Mouse (Mus musculus) testis, adult 2 months (tissue): ENCODE data around the gene Paip2b. TPM values are rescaled to one million over a fixed set of nuclear protein-coding genes. Genes with fewer than 3 reads are reported as not detected.

Source experiments
- H3K27ac ChIP-seq: fragments of 200-500 bp; 2 replicates; pipeline ENCODE4 v1.5.1; 2012; ENCODE audit warnings: low read depth, low read length; ENCODE audit not compliant: control insufficient read depth, insufficient read depth
- H3K27me3 ChIP-seq: fragments of 200-500 bp; 2 replicates; pipeline ENCODE4 v1.6.1; 2012; ENCODE audit warnings: mild to moderate bottlenecking, low read length, moderate library complexity; ENCODE audit not compliant: control insufficient read depth, insufficient read depth
- H3K36me3 ChIP-seq: fragments of 200-500 bp; 2 replicates; pipeline ENCODE4 v1.6.1; 2012; ENCODE audit warnings: mild to moderate bottlenecking, low read length; ENCODE audit not compliant: control insufficient read depth, insufficient read depth
- H3K4me1 ChIP-seq: fragments of 200-500 bp; 2 replicates; pipeline ENCODE4 v1.6.1; 2012; ENCODE audit warnings: low read length; ENCODE audit not compliant: control insufficient read depth, insufficient read depth
- H3K4me3 ChIP-seq: fragments of 200-500 bp; 2 replicates; pipeline ENCODE4 v1.5.1; 2012; ENCODE audit warnings: low read depth, mild to moderate bottlenecking, low read length, moderate library complexity, mixed read lengths; ENCODE audit not compliant: control insufficient read depth
- CTCF ChIP-seq: fragments of 200-500 bp; IDR thresholded peaks from 2 replicates; pipeline ENCODE4 v1.5.1; 2012; ENCODE audit warnings: low read depth, mild to moderate bottlenecking, inconsistent platforms, low read length, moderate library complexity; ENCODE audit not compliant: control insufficient read depth, insufficient read depth, insufficient replicate concordance
- POLR2A ChIP-seq: fragments of 200-500 bp; IDR thresholded peaks from 2 replicates; pipeline ENCODE4 v1.6.1; 2012; ENCODE audit warnings: low read depth, mild to moderate bottlenecking, inconsistent platforms, low read length, moderate library complexity; ENCODE audit not compliant: control insufficient read depth
- polyA plus RNA-seq: library from polyadenylated mRNA; depleted of rRNA; stranded (reverse); fragments of >200 nt; gene quantifications from 2 replicates; pipeline ENCODE4 v1.2.3, GENCODE M21; 2012

The Paip2b gene
- polyA plus RNA-seq, 1 experiment: 54.4 TPM

- TF ChIP-seq POLR2A (peak; percentile 53; the same call in 1 of the 2 replicates), CTCF (peak; percentile 58; the same call in 1 of the 2 replicates)
- Histone ChIP-seq H3K4me3 (peak within 1 kb of the TSS; percentile 90), H3K4me1 (peaks cover 6% of the 10 kb centered on the region), H3K27me3 (no peaks in the 10 kb centered on the region), H3K27ac (peak within 1 kb of the TSS; percentile 59), H3K36me3 (peaks cover 1% of the 10 kb centered on the region)
Observed at GRCm38 (mm10) chr6:83775638-83776293, 55.8 kb downstream of the Paip2b start, which contains the start of gene Tex261. Gene Tex261, minus strand, starts transcription at chr6:83775813.

GRCm38 (mm10) chr6:83774781-83775563 lies 56.6 kb downstream of the Paip2b start:
- H3K27ac ChIP-seq: peak overlapping the region; percentile 59
- H3K36me3 ChIP-seq: peaks cover 1% of the 10 kb centered on the region
- H3K4me1 ChIP-seq: peaks cover 6% of the 10 kb centered on the region
- H3K27me3 ChIP-seq: no peaks in the 10 kb centered on the region
- H3K4me3 ChIP-seq: peak overlapping the region; percentile 90
- TF ChIP-seq CTCF: no peak
- TF ChIP-seq POLR2A: no peak

DNA sequence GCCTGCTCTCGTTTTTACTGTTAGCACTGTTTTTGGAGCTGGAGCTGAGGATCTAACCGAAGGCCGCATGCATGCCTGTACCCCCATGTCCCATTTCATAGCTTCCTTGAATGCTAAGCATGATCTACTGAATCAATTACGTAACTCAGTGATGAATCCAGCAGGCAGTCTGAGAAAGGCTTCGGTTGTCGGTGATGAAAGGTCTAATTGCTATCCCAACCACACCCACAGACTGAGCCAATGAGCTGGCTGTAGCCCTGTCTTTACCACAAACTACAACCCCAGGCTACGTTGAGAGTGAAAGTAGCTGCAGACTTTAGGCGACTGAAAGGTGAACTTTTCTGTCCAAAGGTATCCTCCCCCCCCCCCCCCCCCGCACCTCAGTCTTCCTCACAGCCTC lies 57.4 kb downstream of the Paip2b start:
- Histone ChIP-seq H3K27me3 (no peaks in the 10 kb centered on the region), H3K36me3 (peaks cover 1% of the 10 kb centered on the region), H3K4me1 (peaks cover 6% of the 10 kb centered on the region), H3K27ac (no peak overlapping the region), H3K4me3 (peak overlapping the region; percentile 90)
- no peak for TF ChIP-seq POLR2A
- no peak for TF ChIP-seq CTCF

DNA sequence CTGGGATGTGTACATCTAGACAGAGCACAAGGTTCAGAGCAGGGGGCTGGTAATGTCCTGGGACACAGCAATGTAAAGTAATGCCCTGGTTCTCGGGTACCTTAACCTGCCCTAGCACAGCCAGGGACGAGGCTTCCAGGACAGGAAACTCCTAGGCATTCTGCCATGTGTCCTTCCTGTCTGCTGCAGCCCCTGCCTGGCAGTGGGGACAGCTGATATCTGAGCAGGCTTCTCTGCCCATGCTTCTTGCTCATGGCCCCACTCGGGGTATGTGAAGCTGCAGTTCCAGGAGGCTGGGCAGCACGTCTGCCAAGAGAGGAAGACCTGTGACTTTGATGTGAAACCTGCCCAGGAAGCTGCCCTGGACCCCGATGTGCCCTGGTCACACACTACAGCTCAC lies 63.1 kb downstream of the Paip2b start:
- H3K27ac ChIP-seq: no peak overlapping the region
- H3K36me3 ChIP-seq: peaks cover 1% of the 10 kb centered on the region
- TF ChIP-seq POLR2A (no peak), CTCF (no peak)
- H3K4me1 ChIP-seq: peaks cover 11% of the 10 kb centered on the region
- no peak overlapping the region for H3K4me3 ChIP-seq
- H3K27me3 ChIP-seq: no peaks in the 10 kb centered on the region

GRCm38 (mm10) chr6:83766982-83767381 lies 64.6 kb downstream of the Paip2b start:
- H3K27me3 ChIP-seq: no peaks in the 10 kb centered on the region
- no peak for TF ChIP-seq CTCF
- no peak for TF ChIP-seq POLR2A
- H3K4me3 ChIP-seq: no peak overlapping the region
- H3K27ac ChIP-seq: no peak overlapping the region
- no peaks in the 10 kb centered on the region; the same call in 1 of the 2 replicates for H3K36me3 ChIP-seq
- H3K4me1 ChIP-seq: peaks cover 23% of the 10 kb centered on the region

GRCm38 (mm10) chr6:83762880-83763431 lies 68.6 kb downstream of the Paip2b start:
- Histone ChIP-seq H3K36me3 (no peaks in the 10 kb centered on the region; the same call in 1 of the 2 replicates), H3K4me1 (peaks cover 27% of the 10 kb centered on the region), H3K27me3 (no peaks in the 10 kb centered on the region), H3K27ac (peak overlapping the region; percentile 83), H3K4me3 (peak overlapping the region; percentile 88)
- no peak for TF ChIP-seq CTCF
- no peak for TF ChIP-seq POLR2A

GRCm38 (mm10) chr6:83762344-83762743 lies 69.2 kb downstream of the Paip2b start, which contains the start of gene Ankrd53:
Gene Ankrd53, plus strand, starts transcription at chr6:83762644.
- no peaks in the 10 kb centered on the region for H3K36me3 ChIP-seq
- no peaks in the 10 kb centered on the region for H3K27me3 ChIP-seq
- H3K4me1 ChIP-seq: peaks cover 27% of the 10 kb centered on the region
- TF ChIP-seq CTCF (no peak), POLR2A (no peak)
- peak within 1 kb of the TSS; percentile 88 for H3K4me3 ChIP-seq
- H3K27ac ChIP-seq: peak within 1 kb of the TSS; percentile 83
